Mouse (Mus musculus) cerebellum, adult 2 months (tissue): ENCODE measurements around the gene Kazn. TPM values are rescaled to one million over a fixed set of nuclear protein-coding genes. Genes with fewer than 3 reads are reported as not detected.
A peak's percentile ranks its signal among the peaks of the same experiment; 100 is the strongest.

Source experiments
- DNase-seq, 2 experiments: peaks; one replicate each; pipeline ENCODE4 v3.0.0; 2021
- H3K27ac ChIP-seq: fragments of 200-500 bp; 2 replicates; pipeline ENCODE4 v1.5.1; 2012; ENCODE audit warnings: low read length, control low read depth, inconsistent platforms; ENCODE audit not compliant: insufficient read depth
- H3K27me3 ChIP-seq: fragments of 200-500 bp; 2 replicates; pipeline ENCODE4 v1.6.1; 2012; ENCODE audit warnings: inconsistent platforms, mild to moderate bottlenecking, low read length, moderate library complexity; ENCODE audit not compliant: control insufficient read depth, insufficient read depth
- H3K4me1 ChIP-seq: fragments of 200-500 bp; 2 replicates; pipeline ENCODE4 v1.6.1; 2011; ENCODE audit warnings: low read length; ENCODE audit not compliant: control insufficient read depth, insufficient read depth
- H3K4me3 ChIP-seq: fragments of 200-500 bp; replicated peaks from 2 replicates; pipeline ENCODE3; 2011; ENCODE audit warnings: mild to moderate bottlenecking, low read depth, low read length, control low read depth; ENCODE audit not compliant: insufficient read depth
- CTCF ChIP-seq: fragments of 200-500 bp; IDR thresholded peaks from 2 replicates; pipeline ENCODE4 v1.5.1; 2011; ENCODE audit warnings: low read depth, mild to moderate bottlenecking, control low read depth, low read length, moderate library complexity, borderline replicate concordance; ENCODE audit not compliant: insufficient read depth
- POLR2A ChIP-seq: fragments of 200-500 bp; IDR thresholded peaks from 2 replicates; pipeline ENCODE4 v1.6.1; 2011; ENCODE audit warnings: low read length, control low read depth, borderline replicate concordance; ENCODE audit not compliant: insufficient read depth
- WGBS: fragments of 180-500 bp; shearing (Covaris S2); methylation state at CpG from one replicate; pipeline ENCODE4 v1.1.7; 2018; 5-methylcytosine and 5-hydroxymethylcytosine counted together
- polyA plus RNA-seq: library from polyadenylated mRNA; depleted of rRNA; stranded (reverse); fragments of >200 nt; gene quantifications from 2 replicates; pipeline ENCODE4 v1.2.3, GENCODE M21; 2012

Kazn gene
- polyA plus RNA-seq, 1 experiment, result 75.7 TPM

GRCm38 (mm10) chr4:142162729-142163128, 76.5 kb downstream of the Kazn start:
- no peak for TF ChIP-seq CTCF
- no peak for TF ChIP-seq POLR2A
- Histone ChIP-seq H3K27ac (no peak overlapping the region), H3K4me1 (peaks cover 6% of the 10 kb centered on the region), H3K4me3 (no peak overlapping the region), H3K27me3 (no peaks in the 10 kb centered on the region)
- 73% methylated on average over 9 of the region's 9 CpGs for WGBS
- no peak for DNase-seq

- WGBS, result 100% methylated on average over 2 of the region's 2 CpGs
Measured at GRCm38 (mm10) chr4:142162102-142162501, 77.1 kb downstream of the Kazn start.

GRCm38 (mm10) chr4:142160041-142160440, 79.2 kb downstream of the Kazn start:
- peak in 1 of 2 experiments; percentile 50 for DNase-seq
- TF ChIP-seq CTCF (no peak), POLR2A (no peak)
- Histone ChIP-seq H3K4me1 (peaks cover 25% of the 10 kb centered on the region), H3K27ac (no peak overlapping the region), H3K4me3 (no peak overlapping the region), H3K27me3 (no peaks in the 10 kb centered on the region)
- 62% methylated on average over 8 of the region's 8 CpGs for WGBS

More at GRCm38 (mm10) chr4:142162102-142162501, 77.1 kb downstream of the Kazn start:
- peaks cover 8% of the 10 kb centered on the region for H3K4me1 ChIP-seq
- H3K4me3 ChIP-seq, result no peak overlapping the region
- no peaks in the 10 kb centered on the region for H3K27me3 ChIP-seq
- TF ChIP-seq POLR2A, result no peak
- peak; percentile 31; the same call in 1 of the 2 replicates for TF ChIP-seq CTCF
- no peak for DNase-seq
- no peak overlapping the region for H3K27ac ChIP-seq

GRCm38 (mm10) chr4:142156506-142156905, 82.7 kb downstream of the Kazn start:
- peak; percentile 63 to 75 for DNase-seq
- peaks cover 27% of the 10 kb centered on the region for H3K4me1 ChIP-seq
- 5% methylated on average over 5 of the region's 5 CpGs for WGBS
- TF ChIP-seq POLR2A (no peak), CTCF (no peak)
- H3K27me3 ChIP-seq, result no peaks in the 10 kb centered on the region
- H3K27ac ChIP-seq, result no peak overlapping the region
- H3K4me3 ChIP-seq, result no peak overlapping the region

- no peak for DNase-seq
Measured at GRCm38 (mm10) chr4:142154246-142154645, 85.0 kb downstream of the Kazn start.

GRCm38 (mm10) chr4:142153526-142153925, 85.7 kb downstream of the Kazn start:
- 13% methylated on average over 2 of the region's 2 CpGs for WGBS
- H3K27ac ChIP-seq, result no peak overlapping the region
- DNase-seq, result peak; percentile 82 to 91
- TF ChIP-seq POLR2A, result no peak
- TF ChIP-seq CTCF, result peak; percentile 100
- peaks cover 24% of the 10 kb centered on the region for H3K4me1 ChIP-seq
- no peaks in the 10 kb centered on the region for H3K27me3 ChIP-seq
- no peak overlapping the region for H3K4me3 ChIP-seq

More at GRCm38 (mm10) chr4:142154246-142154645, 85.0 kb downstream of the Kazn start:
- H3K4me1 ChIP-seq, result peaks cover 27% of the 10 kb centered on the region
- H3K27me3 ChIP-seq, result no peaks in the 10 kb centered on the region
- no peak overlapping the region for H3K27ac ChIP-seq
- TF ChIP-seq CTCF (no peak), POLR2A (no peak)
- H3K4me3 ChIP-seq, result no peak overlapping the region
- WGBS, result 78% methylated on average over 11 of the region's 11 CpGs

- H3K4me1 ChIP-seq, result peaks cover 24% of the 10 kb centered on the region
- TF ChIP-seq POLR2A (no peak), CTCF (no peak)
- no peak for DNase-seq
- no peak overlapping the region for H3K27ac ChIP-seq
- H3K27me3 ChIP-seq, result no peaks in the 10 kb centered on the region
- WGBS, result 68% methylated on average over 8 of the region's 8 CpGs
- H3K4me3 ChIP-seq, result no peak overlapping the region
Measured at GRCm38 (mm10) chr4:142152733-142153422, 86.3 kb downstream of the Kazn start.

GRCm38 (mm10) chr4:142150086-142150485, 89.1 kb downstream of the Kazn start:
- H3K27ac ChIP-seq, result no peak overlapping the region
- WGBS, result 63% methylated on average over 2 of the region's 2 CpGs

More at GRCm38 (mm10) chr4:142150086-142150485, 89.1 kb downstream of the Kazn start:
- H3K4me1 ChIP-seq, result peaks cover 2% of the 10 kb centered on the region; the same call in 1 of the 2 replicates
- H3K27me3 ChIP-seq, result no peaks in the 10 kb centered on the region
- TF ChIP-seq POLR2A (no peak), CTCF (no peak)
- no peak for DNase-seq
- no peak overlapping the region for H3K4me3 ChIP-seq
